Mouse (Mus musculus) heart, adult 2 months (tissue): Measurements from ENCODE around the gene Samd4b.

Experiments
- CTCF ChIP-seq: fragments of 200-600 bp; IDR thresholded peaks from 2 replicates; pipeline ENCODE4 v1.8.1; 2022; ENCODE audit warnings: antibody characterized with exemption, mild to moderate bottlenecking, moderate library complexity
- EP300 ChIP-seq: fragments of 200-500 bp; IDR thresholded peaks from 2 replicates; pipeline ENCODE4 v1.6.1; 2011; ENCODE audit warnings: low read depth, low read length, control low read depth; ENCODE audit not compliant: insufficient read depth

DNA sequence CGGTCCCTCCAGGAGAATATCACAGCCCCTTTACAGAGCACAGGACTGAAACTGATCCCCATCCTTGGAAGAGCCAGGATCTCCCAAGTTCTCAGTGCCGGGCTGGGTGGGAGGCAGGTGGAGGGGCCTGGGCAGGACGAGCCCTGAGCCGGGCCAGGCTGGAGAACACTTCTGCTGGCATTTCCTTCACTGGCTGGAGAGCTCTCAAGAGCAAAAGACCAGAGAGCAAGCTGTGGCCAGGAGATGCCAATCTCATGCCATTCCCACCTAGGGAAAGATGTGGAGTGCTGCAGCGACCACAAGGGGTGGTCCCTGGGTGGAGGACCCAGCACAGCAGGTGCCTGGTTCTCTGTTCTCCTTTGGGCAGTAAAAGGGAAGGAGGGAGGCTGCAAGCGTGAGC is 12.9 kb downstream of the Samd4b start:
- TF ChIP-seq CTCF (no peak), EP300 (no peak)
